Mouse (Mus musculus): Measurements from ENCODE around the gene Nfix. TPM values are rescaled to one million over a fixed set of nuclear protein-coding genes. Genes with fewer than 3 reads are reported as not detected.

Gene Nfix
- polyA plus RNA-seq, 1 experiment from 2014 or later = 39.2 TPM

- Histone ChIP-seq H3K9me3 (no peaks in the 10 kb centered on the region), H3K9ac (no peak overlapping the region), H3K36me3 (no peaks in the 10 kb centered on the region), H3K4me2 (no peak overlapping the region), H3K4me1 (peaks cover 11% of the 10 kb centered on the region), H3K27ac (no peak overlapping the region), H3K27me3 (peaks cover 7% of the 10 kb centered on the region; the same call in 1 of the 2 replicates), H3K4me3 (no peak overlapping the region)
- no peak for ATAC-seq (ENCODE audit: borderline replicate concordance, extremely low read depth, low FRiP score, low TSS enrichment)
- 61% methylated on average over 12 of the region's 12 CpGs for WGBS
Observed at GRCm38 (mm10) chr8:84809109-84809940, 9.2 kb upstream of the Nfix start.

- Histone ChIP-seq H3K27ac (no peak overlapping the region), H3K9ac (no peak overlapping the region), H3K36me3 (no peaks in the 10 kb centered on the region), H3K4me1 (peaks cover 12% of the 10 kb centered on the region), H3K4me3 (no peak overlapping the region), H3K9me3 (no peaks in the 10 kb centered on the region), H3K27me3 (no peaks in the 10 kb centered on the region), H3K4me2 (no peak overlapping the region)
- WGBS = 92% methylated on average over 5 of the region's 5 CpGs
- no peak for ATAC-seq (ENCODE audit: borderline replicate concordance, extremely low read depth, low FRiP score, low TSS enrichment)
Observed at GRCm38 (mm10) chr8:84806031-84806430, 5.9 kb upstream of the Nfix start.

- WGBS = under 1% methylated on average over 68 of the region's 108 CpGs
Observed at GRCm38 (mm10) chr8:84799136-84799931, 810 bp downstream of the Nfix start.

GRCm38 (mm10) chr8:84798446-84799135 is 1.6 kb downstream of the Nfix start:
- H3K4me3 ChIP-seq = peak overlapping the region; percentile 86
- 56% methylated on average over 10 of the region's 10 CpGs for WGBS
- ATAC-seq (ENCODE audit: borderline replicate concordance, extremely low read depth, low FRiP score, low TSS enrichment) = no peak
- H3K27ac ChIP-seq = peak overlapping the region; percentile 94
- peaks cover 5% of the 10 kb centered on the region; the same call in 1 of the 2 replicates for H3K36me3 ChIP-seq
- H3K4me2 ChIP-seq = peak overlapping the region; percentile 81
- peak overlapping the region; percentile 93 for H3K9ac ChIP-seq
- peaks cover 56% of the 10 kb centered on the region for H3K4me1 ChIP-seq
- H3K27me3 ChIP-seq = no peaks in the 10 kb centered on the region
- H3K9me3 ChIP-seq = no peaks in the 10 kb centered on the region

More at GRCm38 (mm10) chr8:84799136-84799931, 810 bp downstream of the Nfix start:
- Histone ChIP-seq H3K4me2 (peak overlapping the region; percentile 81), H3K36me3 (peaks cover 5% of the 10 kb centered on the region; the same call in 1 of the 2 replicates), H3K9me3 (no peaks in the 10 kb centered on the region), H3K4me1 (peaks cover 50% of the 10 kb centered on the region), H3K9ac (peak overlapping the region; percentile 93), H3K27me3 (no peaks in the 10 kb centered on the region), H3K27ac (peak overlapping the region; percentile 94), H3K4me3 (peak overlapping the region; percentile 86)
- ATAC-seq (ENCODE audit: borderline replicate concordance, extremely low read depth, low FRiP score, low TSS enrichment) = peak; percentile 16; the same call in 1 of the 2 replicates

GRCm38 (mm10) chr8:84797971-84798370 is 2.2 kb downstream of the Nfix start:
- Histone ChIP-seq H3K4me2 (peak overlapping the region; percentile 81), H3K27me3 (no peaks in the 10 kb centered on the region), H3K27ac (no peak overlapping the region), H3K9me3 (no peaks in the 10 kb centered on the region), H3K9ac (0 out of 2 replicates have a peak overlapping the region, but pooled peaks have one; percentile 93), H3K4me1 (peaks cover 56% of the 10 kb centered on the region), H3K4me3 (peak overlapping the region; percentile 86; the same call in 1 of the 2 replicates), H3K36me3 (peaks cover 5% of the 10 kb centered on the region; the same call in 1 of the 2 replicates)
- no peak for ATAC-seq (ENCODE audit: borderline replicate concordance, extremely low read depth, low FRiP score, low TSS enrichment)
- WGBS = 76% methylated on average over 6 of the region's 6 CpGs

GRCm38 (mm10) chr8:84797256-84797797 is 2.8 kb downstream of the Nfix start:
- Histone ChIP-seq H3K4me3 (no peak overlapping the region), H3K9me3 (no peaks in the 10 kb centered on the region), H3K27ac (no peak overlapping the region), H3K36me3 (peaks cover 5% of the 10 kb centered on the region; the same call in 1 of the 2 replicates), H3K4me2 (no peak overlapping the region), H3K9ac (no peak overlapping the region), H3K4me1 (peaks cover 59% of the 10 kb centered on the region), H3K27me3 (no peaks in the 10 kb centered on the region)
- no peak for ATAC-seq (ENCODE audit: borderline replicate concordance, extremely low read depth, low FRiP score, low TSS enrichment)
- WGBS = 84% methylated on average over 15 of the region's 15 CpGs

- peaks cover 79% of the 10 kb centered on the region for H3K4me1 ChIP-seq
- ATAC-seq (ENCODE audit: borderline replicate concordance, extremely low read depth, low FRiP score, low TSS enrichment) = peak; percentile 10; the same call in 1 of the 2 replicates
- WGBS = 40% methylated on average over 7 of the region's 7 CpGs
- no peaks in the 10 kb centered on the region for H3K9me3 ChIP-seq
- H3K4me3 ChIP-seq = 0 out of 2 replicates have a peak overlapping the region, but pooled peaks have one; percentile 6
- H3K9ac ChIP-seq = 0 out of 2 replicates have a peak overlapping the region, but pooled peaks have one; percentile 8
- peaks cover 5% of the 10 kb centered on the region; the same call in 1 of the 2 replicates for H3K36me3 ChIP-seq
- H3K27me3 ChIP-seq = no peaks in the 10 kb centered on the region
- peak overlapping the region; percentile 51 for H3K4me2 ChIP-seq
- peak overlapping the region; percentile 89 for H3K27ac ChIP-seq
Observed at GRCm38 (mm10) chr8:84794486-84794885, 5.7 kb downstream of the Nfix start.

- H3K27ac ChIP-seq = peak overlapping the region; percentile 89
- ATAC-seq (ENCODE audit: borderline replicate concordance, extremely low read depth, low FRiP score, low TSS enrichment) = peak; percentile 82
- 38% methylated on average over 13 of the region's 13 CpGs for WGBS
Observed at GRCm38 (mm10) chr8:84793791-84794485, 6.2 kb downstream of the Nfix start.

GRCm38 (mm10) chr8:84793134-84793533 is 7.0 kb downstream of the Nfix start:
- H3K27ac ChIP-seq = no peak overlapping the region
- peaks cover 5% of the 10 kb centered on the region; the same call in 1 of the 2 replicates for H3K36me3 ChIP-seq
- no peak overlapping the region; the same call in 1 of the 2 replicates for H3K4me2 ChIP-seq
- no peak overlapping the region for H3K9ac ChIP-seq
- H3K4me3 ChIP-seq = no peak overlapping the region
- H3K9me3 ChIP-seq = no peaks in the 10 kb centered on the region
- H3K27me3 ChIP-seq = peaks cover 3% of the 10 kb centered on the region; the same call in 1 of the 2 replicates
- H3K4me1 ChIP-seq = peaks cover 84% of the 10 kb centered on the region
- 80% methylated on average over 9 of the region's 9 CpGs for WGBS
- ATAC-seq (ENCODE audit: borderline replicate concordance, extremely low read depth, low FRiP score, low TSS enrichment) = no peak

More at GRCm38 (mm10) chr8:84793791-84794485, 6.2 kb downstream of the Nfix start:
- Histone ChIP-seq H3K4me3 (peak overlapping the region; percentile 10; the same call in 1 of the 2 replicates), H3K9me3 (no peaks in the 10 kb centered on the region), H3K9ac (0 out of 2 replicates have a peak overlapping the region, but pooled peaks have one; percentile 8), H3K36me3 (peaks cover 5% of the 10 kb centered on the region; the same call in 1 of the 2 replicates), H3K4me2 (peak overlapping the region; percentile 51), H3K4me1 (peaks cover 84% of the 10 kb centered on the region), H3K27me3 (no peaks in the 10 kb centered on the region)

- H3K9me3 ChIP-seq = no peaks in the 10 kb centered on the region
- peaks cover 9% of the 10 kb centered on the region; the same call in 1 of the 2 replicates for H3K27me3 ChIP-seq
- H3K27ac ChIP-seq = no peak overlapping the region
- WGBS = 77% methylated on average over 12 of the region's 12 CpGs
- H3K4me1 ChIP-seq = peaks cover 84% of the 10 kb centered on the region
- H3K4me2 ChIP-seq = no peak overlapping the region
- no peak overlapping the region for H3K4me3 ChIP-seq
- no peak for ATAC-seq (ENCODE audit: borderline replicate concordance, extremely low read depth, low FRiP score, low TSS enrichment)
- H3K36me3 ChIP-seq = peaks cover 5% of the 10 kb centered on the region; the same call in 1 of the 2 replicates
- H3K9ac ChIP-seq = no peak overlapping the region
Observed at GRCm38 (mm10) chr8:84792429-84792947, 7.7 kb downstream of the Nfix start.
